Mouse (Mus musculus) neural tube, embryonic 15.5 days (tissue): ENCODE data around the gene R3hdm2. TPM values are rescaled to one million over a fixed set of nuclear protein-coding genes. Genes with fewer than 3 reads are reported as not detected.

Experiments used
- ATAC-seq: fragments of 200-750 bp; cut with Nextera tagmentation; 2 replicates; pipeline ENCODE4 v1.8.0; 2017; ENCODE audit warnings: mild to moderate bottlenecking, moderate TSS enrichment, moderate library complexity; ENCODE audit not compliant: low FRiP score
- H3K27ac ChIP-seq: fragments of 300-500 bp; sonication (generic); replicated peaks from 2 replicates; pipeline ENCODE4 v1.5.1; 2015; ENCODE audit warnings: mild to moderate bottlenecking, inconsistent platforms
- H3K27me3 ChIP-seq: fragments of 300-500 bp; sonication (generic); replicated peaks from 2 replicates; pipeline ENCODE4 v1.6.1; 2015; ENCODE audit warnings: inconsistent platforms
- H3K36me3 ChIP-seq: fragments of 300-500 bp; sonication (generic); 2 replicates; pipeline ENCODE4 v1.6.1; 2015; ENCODE audit warnings: inconsistent platforms
- H3K4me1 ChIP-seq: fragments of 300-500 bp; sonication (generic); 2 replicates; pipeline ENCODE4 v1.6.1; 2015; ENCODE audit warnings: inconsistent platforms
- H3K4me2 ChIP-seq: fragments of 300-500 bp; sonication (generic); 2 replicates; pipeline ENCODE4 v1.6.1; 2015; ENCODE audit warnings: inconsistent platforms, mild to moderate bottlenecking, moderate library complexity
- H3K4me3 ChIP-seq: fragments of 300-500 bp; sonication (generic); replicated peaks from 2 replicates; pipeline ENCODE4 v1.5.1; 2015; ENCODE audit warnings: mild to moderate bottlenecking, inconsistent platforms
- H3K9ac ChIP-seq: fragments of 300-500 bp; sonication (generic); replicated peaks from 2 replicates; pipeline ENCODE4 v1.6.1; 2015; ENCODE audit warnings: mild to moderate bottlenecking, inconsistent platforms
- H3K9me3 ChIP-seq: fragments of 300-500 bp; sonication (generic); replicated peaks from 2 replicates; pipeline ENCODE4 v1.6.1; 2016; ENCODE audit warnings: inconsistent platforms
- WGBS: fragments of 180-500 bp; shearing (Covaris S2); methylation state at CpG from one replicate; pipeline ENCODE4 v1.1.7; 2015; ENCODE audit warnings: mixed read lengths; 5-methylcytosine and 5-hydroxymethylcytosine counted together
- polyA plus RNA-seq: library from polyadenylated mRNA; unstranded; fragments of >200 nt; fragmentation: Nextera tagmentation; extraction: Ambion mirVana; gene quantifications from 2 replicates; pipeline ENCODE4 v1.2.1, GENCODE M21; 2015

R3hdm2 gene
- polyA plus RNA-seq, 1 experiment from 2014 or later: 30.7 TPM

DNA sequence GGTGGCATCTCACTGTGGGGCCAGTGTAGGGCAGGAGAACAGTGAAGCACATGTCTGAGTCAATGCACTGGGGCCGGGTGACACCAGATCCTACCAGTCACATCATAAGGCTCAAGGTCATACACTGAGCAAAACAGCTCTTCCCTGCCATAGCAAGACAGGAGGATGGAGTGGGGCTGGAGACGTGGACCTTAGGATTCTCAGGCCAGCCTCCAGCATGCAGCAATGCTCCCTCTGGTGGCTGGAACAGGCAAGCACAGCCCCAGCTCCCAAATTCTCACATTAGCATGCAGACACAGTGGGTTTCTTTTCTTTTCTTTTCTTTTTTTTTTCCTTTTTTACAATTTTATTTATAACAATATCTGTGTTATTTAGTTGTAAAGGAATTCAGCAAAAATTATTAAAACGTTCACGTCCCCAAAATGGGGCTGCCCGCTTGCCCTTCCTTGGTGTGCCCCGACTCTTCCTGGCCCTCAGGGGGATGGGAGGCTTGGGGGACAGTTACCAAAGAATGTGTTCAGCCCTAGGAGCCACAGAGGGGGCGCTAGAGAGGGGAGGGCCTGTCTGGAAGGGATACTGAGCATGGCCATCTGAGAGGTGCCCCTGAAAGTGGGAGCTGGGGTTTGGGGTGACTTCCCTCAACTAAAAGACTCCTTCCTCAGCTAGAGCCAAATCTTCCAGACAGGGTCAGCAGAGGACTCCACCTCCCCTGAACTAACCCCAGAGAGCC, 157.9 kb downstream of the R3hdm2 start:
- Histone ChIP-seq H3K27me3 (0 out of 2 replicates have a peak, but pooled peaks cover 2% of the 10 kb centered on the region), H3K9ac (no peak overlapping the region), H3K4me3 (no peak overlapping the region), H3K27ac (peak overlapping the region; percentile 64; the same call in 1 of the 2 replicates), H3K4me1 (peaks cover 47% of the 10 kb centered on the region), H3K4me2 (no peak overlapping the region), H3K36me3 (peaks cover 46% of the 10 kb centered on the region), H3K9me3 (no peaks in the 10 kb centered on the region)
- 24% methylated on average over 7 of the region's 7 CpGs for WGBS
- peak; percentile 15; the same call in 1 of the 2 replicates for ATAC-seq

GRCm38 (mm10) chr10:127541510-127541909, 161.4 kb downstream of the R3hdm2 start:
- Histone ChIP-seq H3K4me2 (no peak overlapping the region), H3K36me3 (peaks cover 81% of the 10 kb centered on the region), H3K27me3 (no peaks in the 10 kb centered on the region), H3K4me3 (no peak overlapping the region), H3K27ac (no peak overlapping the region), H3K4me1 (peaks cover 15% of the 10 kb centered on the region), H3K9me3 (no peaks in the 10 kb centered on the region), H3K9ac (no peak overlapping the region)
- ATAC-seq: no peak
- WGBS: 97% methylated on average over 8 of the region's 8 CpGs

GRCm38 (mm10) chr10:127542084-127542483, 162.0 kb downstream of the R3hdm2 start:
- ATAC-seq: no peak; the same call in 1 of the 2 replicates
- Histone ChIP-seq H3K27ac (peak overlapping the region; percentile 48; the same call in 1 of the 2 replicates), H3K4me3 (no peak overlapping the region), H3K4me1 (peaks cover 9% of the 10 kb centered on the region), H3K36me3 (peaks cover 87% of the 10 kb centered on the region), H3K4me2 (no peak overlapping the region), H3K9me3 (no peaks in the 10 kb centered on the region), H3K27me3 (no peaks in the 10 kb centered on the region), H3K9ac (no peak overlapping the region)
- WGBS: 61% methylated on average over 13 of the region's 13 CpGs

GRCm38 (mm10) chr10:127542720-127543119, 162.6 kb downstream of the R3hdm2 start:
- Histone ChIP-seq H3K4me2 (no peak overlapping the region), H3K36me3 (peaks cover 93% of the 10 kb centered on the region), H3K4me1 (peaks cover 4% of the 10 kb centered on the region), H3K9ac (no peak overlapping the region), H3K27ac (peak overlapping the region; percentile 48), H3K27me3 (no peaks in the 10 kb centered on the region), H3K9me3 (no peaks in the 10 kb centered on the region), H3K4me3 (no peak overlapping the region)
- no peak for ATAC-seq
- WGBS: 26% methylated on average over 6 of the region's 6 CpGs

DNA sequence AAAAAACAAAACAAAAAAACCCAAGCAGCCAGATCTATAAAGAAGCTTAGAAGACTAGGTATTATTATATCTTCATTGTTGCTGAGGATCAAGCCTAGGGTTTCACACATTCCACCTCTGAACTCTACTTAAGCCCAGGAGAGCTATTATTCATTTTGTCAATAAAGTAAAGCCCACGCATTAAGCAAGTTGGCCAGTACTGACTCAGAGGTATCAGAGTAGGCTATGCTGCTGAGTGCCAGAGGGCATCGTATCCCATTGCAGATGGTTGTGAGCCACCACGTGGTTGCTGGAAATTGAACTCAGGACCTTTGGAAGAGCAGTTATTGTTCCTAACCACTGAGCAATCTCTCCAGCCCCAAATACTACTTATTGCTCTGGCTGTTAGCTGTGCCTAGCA, 163.8 kb downstream of the R3hdm2 start:
- no peaks in the 10 kb centered on the region for H3K9me3 ChIP-seq
- 0 out of 2 replicates have a peak, but pooled peaks cover 3% of the 10 kb centered on the region for H3K4me1 ChIP-seq
- H3K27me3 ChIP-seq: no peaks in the 10 kb centered on the region
- no peak overlapping the region for H3K27ac ChIP-seq
- H3K9ac ChIP-seq: no peak overlapping the region
- WGBS: 71% methylated on average over 3 of the region's 3 CpGs
- peaks cover 99% of the 10 kb centered on the region for H3K36me3 ChIP-seq
- H3K4me2 ChIP-seq: no peak overlapping the region
- H3K4me3 ChIP-seq: no peak overlapping the region
- no peak for ATAC-seq

- H3K27ac ChIP-seq: no peak overlapping the region
- H3K4me2 ChIP-seq: no peak overlapping the region
- H3K36me3 ChIP-seq: peaks cover 99% of the 10 kb centered on the region
- H3K4me3 ChIP-seq: no peak overlapping the region
- WGBS: 97% methylated on average over 20 of the region's 20 CpGs
- H3K9ac ChIP-seq: no peak overlapping the region
- H3K4me1 ChIP-seq: 0 out of 2 replicates have a peak, but pooled peaks cover 3% of the 10 kb centered on the region
- no peaks in the 10 kb centered on the region for H3K9me3 ChIP-seq
- ATAC-seq: no peak
- H3K27me3 ChIP-seq: no peaks in the 10 kb centered on the region
These were observed 164.2 kb downstream of the R3hdm2 start for GRCm38 (mm10) chr10:127544375-127544774.

- Histone ChIP-seq H3K9ac (no peak overlapping the region), H3K9me3 (no peaks in the 10 kb centered on the region), H3K4me1 (0 out of 2 replicates have a peak, but pooled peaks cover 3% of the 10 kb centered on the region), H3K27me3 (no peaks in the 10 kb centered on the region), H3K36me3 (peaks cover 100% of the 10 kb centered on the region), H3K4me3 (no peak overlapping the region), H3K4me2 (no peak overlapping the region), H3K27ac (no peak overlapping the region)
- ATAC-seq: no peak
- 92% methylated on average over 7 of the region's 7 CpGs for WGBS
These were observed 166.4 kb downstream of the R3hdm2 start for GRCm38 (mm10) chr10:127546505-127546904.

- 91% methylated on average over 15 of the region's 15 CpGs for WGBS
- Histone ChIP-seq H3K9me3 (no peaks in the 10 kb centered on the region), H3K4me3 (no peak overlapping the region), H3K4me1 (no peaks in the 10 kb centered on the region), H3K4me2 (no peak overlapping the region), H3K36me3 (peaks cover 100% of the 10 kb centered on the region), H3K27me3 (no peaks in the 10 kb centered on the region), H3K9ac (no peak overlapping the region), H3K27ac (0 out of 2 replicates have a peak overlapping the region, but pooled peaks have one; percentile 3)
- no peak for ATAC-seq
These were observed 168.1 kb downstream of the R3hdm2 start for GRCm38 (mm10) chr10:127548236-127548635.

Other genes starting within 250 kb of the R3hdm2 start
- 69.5 and 70.4 TPM in 2 replicates for gene B4galnt1, start 215.1 kb upstream of the R3hdm2 start, polyA plus RNA-seq
- gene Slc26a10, start 199.7 kb upstream of the R3hdm2 start, polyA plus RNA-seq: 1.0 TPM in 2 replicates
- gene Arhgef25, start 190.2 kb upstream of the R3hdm2 start, polyA plus RNA-seq: 32.7 and 34.9 TPM in 2 replicates
- gene Dtx3, start 184.6 kb upstream of the R3hdm2 start, polyA plus RNA-seq: 211 and 245 TPM in 2 replicates
- gene Pip4k2c, start 168.7 kb upstream of the R3hdm2 start, polyA plus RNA-seq: 19.8 and 23.0 TPM in 2 replicates
- gene Kif5a, start 117.0 kb upstream of the R3hdm2 start, polyA plus RNA-seq: 97.3 and 113 TPM in 2 replicates
- gene Dctn2, start 114.0 kb upstream of the R3hdm2 start, polyA plus RNA-seq: 304 and 335 TPM in 2 replicates
- 16.4 and 18.3 TPM in 2 replicates for gene Mbd6, start 91.3 kb upstream of the R3hdm2 start, polyA plus RNA-seq
- 108 and 115 TPM in 2 replicates for gene Mars, start 68.5 kb upstream of the R3hdm2 start, polyA plus RNA-seq
- gene Arhgap9, start 58.4 kb upstream of the R3hdm2 start, polyA plus RNA-seq: 0.88 and 13.1 TPM in 2 replicates
- 1.8 and 2.7 TPM in 2 replicates for gene Gli1, start 38.4 kb upstream of the R3hdm2 start, polyA plus RNA-seq
- 0.03 TPM in 1 of 2 replicates, not detected in the other for gene Inhbe, start 25.9 kb upstream of the R3hdm2 start, polyA plus RNA-seq
- gene Inhbc, start 9.9 kb upstream of the R3hdm2 start, polyA plus RNA-seq: not detected in 2 replicates
- gene Stac3, start 121.4 kb downstream of the R3hdm2 start, polyA plus RNA-seq: 1.9 and 2.9 TPM in 2 replicates
- gene Ndufa4l2, start 134.6 kb downstream of the R3hdm2 start, polyA plus RNA-seq: 17.8 and 22.5 TPM in 2 replicates
- gene Shmt2, start 142.1 kb downstream of the R3hdm2 start, polyA plus RNA-seq: 50.4 and 69.9 TPM in 2 replicates
- gene Nxph4, start 154.2 kb downstream of the R3hdm2 start, polyA plus RNA-seq: 80.4 and 102 TPM in 2 replicates
- 102 and 108 TPM in 2 replicates for gene Lrp1, start 240.8 kb downstream of the R3hdm2 start, polyA plus RNA-seq